In genomic region chr16:35061017-35061416, GRCm38 (mm10) we compare ENCODE assay signal across 10 mouse cellular contexts. TPM values are rescaled to one million over a fixed set of nuclear protein-coding genes. Genes with fewer than 3 reads are reported as not detected.
DNase-seq lines count a peak whose midpoint lies in the region; ATAC-seq and TF ChIP-seq lines count a peak whose summit lies in the region.
"Had no signal": no experiment of that assay in that cellular context is flagged by ENCODE, and none has a peak within 500 bp of the region (broad histone marks: within the 10 kb centered on the region; RNA-seq: fewer than 3 reads in every experiment).

No protein-coding gene starts in this region.

- peak; percentile 80 for TF ChIP-seq CTCF in layer of hippocampus, adult 2 months (conservative IDR thresholded peaks at IDR 0.05)

- no peaks in the 10 kb centered on the region for H3K27me3 ChIP-seq in neural tube, embryonic 15.5 days (replicated peaks)
- H3K27me3 ChIP-seq: limb, embryonic 13.5 days had no signal

- H3K4me1 ChIP-seq in neural tube, embryonic 15.5 days = peaks cover 7% of the 10 kb centered on the region; the same call in 1 of the 2 replicates

- 64% methylated on average over 2 of the region's 2 CpGs for WGBS in neural tube, embryonic 15.5 days

- no peaks in the 10 kb centered on the region for H3K9me3 ChIP-seq in neural tube, embryonic 15.5 days (replicated peaks)
- H3K9me3 ChIP-seq: limb, embryonic 13.5 days had no signal

- H3K4me3 ChIP-seq in layer of hippocampus, adult 2 months = no peak overlapping the region
- no peak overlapping the region for H3K4me3 ChIP-seq in neural tube, embryonic 15.5 days (replicated peaks)
- H3K4me3 ChIP-seq: limb, embryonic 13.5 days had no signal

- H3K27ac ChIP-seq in layer of hippocampus, adult 2 months = no peak overlapping the region
- no peak overlapping the region for H3K27ac ChIP-seq in neural tube, embryonic 15.5 days (replicated peaks)
- H3K27ac ChIP-seq: limb, embryonic 13.5 days had no signal

- peak; percentile 48 to 54 for DNase-seq in cerebellum, postnatal 14 days
- no peak for DNase-seq in cerebellum, adult 8-10 months
- peak; percentile 21 to 53 for DNase-seq in layer of hippocampus, adult 2 months (ENCODE audit: low spot score in 2 of 2)
- no peak for DNase-seq in layer of hippocampus, adult 9-11 months
- DNase-seq in thymus, postnatal 4 days = peak; percentile 16
- no peak for DNase-seq in thymus, postnatal 36 days
- DNase-seq: gastrocnemius, postnatal 25 days had no signal

- no peak overlapping the region for H3K9ac ChIP-seq in neural tube, embryonic 15.5 days (replicated peaks)
- H3K9ac ChIP-seq: limb, embryonic 13.5 days had no signal

- ATAC-seq in neural tube, embryonic 15.5 days (ENCODE audit: low FRiP score) = no peak
- ATAC-seq in megakaryocyte-erythroid progenitor cell, adult 5-6 weeks (replicated peaks; ENCODE audit: low FRiP score, low TSS enrichment, poor library complexity, severe bottlenecking) = no peak

- H3K4me2 ChIP-seq in neural tube, embryonic 15.5 days = no peak overlapping the region
- H3K4me2 ChIP-seq: limb, embryonic 13.5 days had no signal

- no peaks in the 10 kb centered on the region for H3K36me3 ChIP-seq in neural tube, embryonic 15.5 days

RNA-seq across cellular contexts. Expression of gene Hacd2, which starts 38.8 kb away (rescaled TPM):
- total RNA-seq in layer of hippocampus, adult 2 months (2021) = 10 to 100 TPM; 32.7 to 41.7 TPM
- 49.1 and 55.2 TPM in 2 replicates for polyA plus RNA-seq in neural tube, embryonic 15.5 days (2015; fragmentation: Nextera tagmentation; extraction: Ambion mirVana)
- 16.3 and 34.3 TPM in 2 replicates for total RNA-seq in megakaryocyte-erythroid progenitor cell, adult 5-6 weeks (2014; fragmentation: Nextera tagmentation)
- 6.4 and 8.9 TPM in 2 replicates for total RNA-seq in megakaryocyte-erythroid progenitor cell, adult 5-6 weeks (2017)

Comparison
In these comparisons a context has a peak if more than half of its experiments do, and no peak if none do; other contexts are left out.
1. DNase-seq: peak in cerebellum, postnatal 14 days (2 of 2), layer of hippocampus, adult 2 months (2 of 2) and thymus, postnatal 4 days (single experiment); none in cerebellum, adult 8-10 months (single experiment), layer of hippocampus, adult 9-11 months (single experiment) and thymus, postnatal 36 days (0 of 2).